Mouse (Mus musculus): Measurements from ENCODE around the gene Atf7ip. TPM values are rescaled to one million over a fixed set of nuclear protein-coding genes. Genes with fewer than 3 reads are reported as not detected.

Atf7ip gene
- total RNA-seq, 2 experiments from 2014 or later = 142 TPM

DNA sequence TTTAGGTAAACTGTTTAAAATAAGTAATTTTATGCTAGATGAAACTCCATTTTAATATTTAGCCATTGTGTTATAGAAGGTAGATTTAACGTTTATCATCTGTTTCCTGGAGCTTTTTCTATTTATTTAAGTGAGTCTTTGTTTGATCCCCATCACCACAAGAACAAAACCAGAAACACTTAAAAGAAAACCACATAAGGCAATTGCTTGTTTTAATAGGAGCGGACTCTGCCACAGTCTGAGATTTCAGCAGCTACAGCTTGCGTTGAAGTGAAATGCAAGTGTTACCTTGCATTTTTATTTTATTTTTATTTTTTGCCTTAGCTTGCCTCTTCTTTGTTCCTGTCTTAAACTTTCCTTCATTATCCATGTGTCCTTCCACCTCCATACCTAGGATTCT is 43.6 kb downstream of the Atf7ip start:
- intact Hi-C loops (cut with DNase I) = loop anchor here (5.0 kb wide), 1 partner anchor 82 kb away; no protein-coding TSS in a partner anchor
- no peak for DNase-seq

- no peak for DNase-seq
- intact Hi-C loops (cut with DNase I) = loop anchor here (5.0 kb wide), 1 partner anchor 83 kb away; no protein-coding TSS in a partner anchor
Observed at GRCm38 (mm10) chr6:136550596-136551304, 44.8 kb downstream of the Atf7ip start.

DNA sequence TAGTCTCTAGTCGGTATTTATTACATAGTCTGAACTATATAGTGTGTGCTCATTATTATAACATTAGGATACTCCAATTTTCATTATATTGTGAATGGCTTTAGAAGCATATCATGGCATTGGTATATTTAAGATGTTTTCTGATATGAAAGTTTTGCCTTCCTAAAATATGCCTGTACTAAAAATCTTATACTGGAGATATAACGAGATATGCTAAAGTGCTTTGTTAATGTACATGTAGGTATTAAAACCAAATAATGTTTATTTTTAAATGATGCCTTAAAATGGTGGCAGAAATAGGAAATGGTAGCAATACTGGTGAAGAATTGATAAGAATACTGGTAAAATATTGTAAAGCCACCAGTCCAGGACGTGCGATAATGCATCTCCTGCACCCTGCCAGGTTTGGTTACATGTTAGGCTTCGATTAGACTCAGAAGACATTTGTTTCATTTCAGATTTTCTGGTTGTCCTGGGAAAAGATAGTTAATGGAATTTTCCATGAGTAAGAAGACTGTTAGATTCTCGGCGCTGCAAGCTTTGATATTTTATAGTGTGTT is 45.7 kb downstream of the Atf7ip start:
- DNase-seq = no peak
- intact Hi-C loops (cut with DNase I) = loop anchor here (5.0 kb wide), 1 partner anchor 84 kb away; no protein-coding TSS in a partner anchor

- no peak for DNase-seq
- intact Hi-C loops (cut with DNase I) = loop anchor here (5.0 kb wide), 1 partner anchor 86 kb away; no protein-coding TSS in a partner anchor
Observed at GRCm38 (mm10) chr6:136553156-136553555, 47.2 kb downstream of the Atf7ip start.

DNA sequence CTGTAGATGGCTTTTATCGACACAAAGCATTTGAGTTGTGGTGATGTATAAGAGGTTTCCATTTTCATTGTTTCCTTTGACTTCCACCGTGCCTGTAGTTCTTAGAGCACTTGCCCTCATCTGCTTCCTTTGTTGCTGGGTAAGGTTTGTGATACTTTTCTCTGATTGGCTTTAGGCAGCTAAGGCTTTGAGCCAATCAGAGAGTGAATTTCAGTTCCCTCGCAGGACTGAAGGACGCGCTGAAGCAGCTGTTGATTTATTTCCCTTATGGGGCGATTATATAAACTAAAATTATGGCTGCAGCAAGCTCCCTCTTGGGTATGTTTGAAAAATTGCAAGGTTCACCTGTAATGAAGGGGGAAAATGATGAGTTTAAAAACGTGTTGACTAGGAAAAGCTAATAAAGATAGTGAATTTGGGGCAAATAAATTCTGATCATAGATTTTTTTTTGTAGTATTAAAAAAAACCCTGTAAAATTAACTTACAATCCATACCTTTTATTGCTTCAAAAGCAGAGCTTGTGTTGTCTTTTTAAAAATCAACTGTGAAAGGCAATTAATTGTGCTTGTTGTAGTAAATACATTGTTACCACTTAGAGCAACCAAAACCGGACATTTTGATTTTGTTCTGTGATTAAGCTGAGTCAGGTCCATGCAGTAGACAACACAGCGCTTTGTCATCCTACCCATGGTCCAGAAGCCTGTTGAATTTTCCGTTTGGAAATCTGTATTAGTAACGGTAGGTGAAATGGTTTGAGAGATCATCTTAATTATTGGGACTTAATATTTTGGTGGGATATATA is 48.0 kb downstream of the Atf7ip start:
- no peak for DNase-seq
- intact Hi-C loops (cut with DNase I) = loop anchor here (5.0 kb wide), 1 partner anchor 87 kb away; no protein-coding TSS in a partner anchor

GRCm38 (mm10) chr6:136554774-136555522 is 49.0 kb downstream of the Atf7ip start:
- intact Hi-C loops (cut with DNase I) = loop anchor here (5.0 kb wide), 1 partner anchor 88 kb away; no protein-coding TSS in a partner anchor
- DNase-seq = no peak

GRCm38 (mm10) chr6:136555523-136555915 is 49.6 kb downstream of the Atf7ip start:
- intact Hi-C loops (cut with DNase I) = no loop called here
- DNase-seq = peak; percentile 52

DNA sequence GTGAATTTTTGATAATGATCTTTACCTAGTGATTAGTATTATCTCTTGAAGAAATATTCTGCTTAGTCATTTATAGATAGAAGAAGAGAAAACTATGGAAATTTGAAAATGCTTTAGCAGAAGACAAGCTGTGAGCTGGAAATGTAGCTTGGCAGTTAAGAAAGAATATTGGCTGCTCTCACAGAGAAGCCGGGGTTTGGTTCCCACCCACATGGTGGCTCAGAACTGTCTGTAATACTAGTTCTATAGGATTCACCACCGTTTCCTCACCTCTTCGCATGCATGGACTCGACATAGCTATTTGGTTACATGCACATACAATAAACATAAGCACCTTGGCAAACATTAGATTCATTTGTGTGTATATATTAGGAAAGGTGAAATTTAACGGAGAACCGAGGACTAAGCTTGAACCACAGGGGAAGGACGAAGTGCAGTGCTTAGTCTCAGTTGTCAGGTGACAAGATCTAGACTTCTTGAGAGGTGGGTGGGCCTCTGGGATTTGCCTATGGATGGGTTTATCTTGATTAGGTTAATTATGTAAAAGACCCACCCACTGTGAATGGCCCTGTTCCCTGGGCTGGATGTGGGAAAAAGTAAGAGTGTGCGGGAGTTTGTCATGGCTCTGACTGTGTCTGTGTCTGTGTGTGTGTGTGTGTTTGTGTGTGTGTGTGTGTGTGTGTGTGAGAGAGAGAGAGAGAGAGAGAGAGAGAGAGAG is 52.5 kb downstream of the Atf7ip start:
- intact Hi-C loops (cut with DNase I) = no loop called here

DNA sequence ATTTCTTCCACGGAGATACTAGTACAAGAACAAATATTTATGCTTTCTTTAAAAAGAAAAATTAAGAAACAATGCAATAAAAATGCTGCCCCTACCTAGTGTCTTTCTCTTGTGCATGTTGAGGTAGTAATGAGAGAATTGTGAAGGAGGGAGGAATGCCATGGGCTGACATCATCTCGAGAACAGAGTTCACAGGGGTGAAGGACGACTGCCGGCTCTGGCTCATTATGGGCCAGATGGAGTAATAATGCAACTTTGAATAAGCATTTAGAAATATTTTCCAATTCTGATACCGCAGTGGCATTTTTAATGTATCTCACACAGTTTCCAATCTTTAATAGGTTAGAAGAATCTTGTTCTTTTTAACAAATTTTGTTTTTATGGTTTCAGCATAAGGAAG is 60.0 kb downstream of the Atf7ip start:
- intact Hi-C loops (cut with DNase I) = no loop called here
- no peak for DNase-seq

More for the DNA sequence above, 52.5 kb downstream of the Atf7ip start:
- no peak for DNase-seq

DNA sequence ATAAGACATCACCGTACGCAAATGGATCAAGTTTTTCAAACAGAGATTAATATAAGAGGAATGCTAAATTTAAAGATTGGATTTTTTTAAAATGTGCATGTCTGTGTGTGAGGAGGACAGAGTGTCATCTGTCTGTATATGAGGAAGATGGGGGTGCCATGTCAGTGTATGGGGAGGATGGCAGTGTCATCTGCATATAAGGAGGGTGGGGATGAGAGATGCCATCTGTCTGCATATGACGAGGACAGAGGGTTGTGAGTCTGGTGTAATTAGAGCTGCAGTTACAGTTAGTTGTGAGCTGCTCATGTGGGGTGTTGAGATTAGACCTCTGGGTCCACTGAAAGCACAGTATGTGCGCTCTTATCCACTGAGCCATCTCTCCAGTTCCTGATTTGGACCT is 84.8 kb downstream of the Atf7ip start:
- intact Hi-C loops (cut with DNase I) = no loop called here
- DNase-seq = no peak

DNA sequence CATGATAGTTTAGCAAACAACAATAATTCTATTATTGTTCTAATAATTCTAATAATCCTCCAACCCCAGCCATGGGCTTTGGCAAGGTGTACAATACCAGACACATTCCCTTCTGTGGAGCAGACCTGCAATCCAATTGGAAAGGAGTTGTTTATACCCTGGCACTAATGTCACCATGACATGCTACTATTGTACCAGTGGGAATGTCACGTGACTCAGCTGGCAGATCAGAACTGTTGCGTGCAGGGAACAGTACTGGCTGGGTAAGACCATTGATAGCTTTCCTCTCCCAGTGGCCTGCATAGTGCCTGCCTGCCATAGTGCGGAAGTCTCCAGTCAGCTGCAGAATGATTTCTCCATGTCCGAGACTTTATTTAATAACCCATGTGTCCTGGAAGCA is 88.6 kb downstream of the Atf7ip start:
- no peak for DNase-seq
- intact Hi-C loops (cut with DNase I) = no loop called here

DNA sequence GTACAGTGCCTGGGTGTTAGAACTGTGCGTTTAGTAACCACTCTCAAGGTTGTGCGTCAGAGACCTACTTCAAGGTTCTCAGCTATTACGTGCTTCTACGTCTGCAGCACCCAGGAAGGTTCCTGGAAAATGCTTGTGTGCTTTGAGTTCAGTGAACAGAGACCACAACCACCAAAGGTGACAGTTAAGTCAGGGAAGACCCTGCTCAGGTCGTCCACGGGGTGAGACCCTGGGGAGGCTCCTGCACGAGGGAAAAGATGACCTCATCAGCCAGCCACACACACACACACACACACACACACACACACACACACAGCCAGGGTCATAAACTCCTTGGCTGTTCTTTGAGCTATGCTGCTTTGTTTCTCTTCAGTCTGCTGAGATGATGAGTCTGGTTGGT is 96.6 kb downstream of the Atf7ip start:
- intact Hi-C loops (cut with DNase I) = no loop called here
- no peak for DNase-seq

DNA sequence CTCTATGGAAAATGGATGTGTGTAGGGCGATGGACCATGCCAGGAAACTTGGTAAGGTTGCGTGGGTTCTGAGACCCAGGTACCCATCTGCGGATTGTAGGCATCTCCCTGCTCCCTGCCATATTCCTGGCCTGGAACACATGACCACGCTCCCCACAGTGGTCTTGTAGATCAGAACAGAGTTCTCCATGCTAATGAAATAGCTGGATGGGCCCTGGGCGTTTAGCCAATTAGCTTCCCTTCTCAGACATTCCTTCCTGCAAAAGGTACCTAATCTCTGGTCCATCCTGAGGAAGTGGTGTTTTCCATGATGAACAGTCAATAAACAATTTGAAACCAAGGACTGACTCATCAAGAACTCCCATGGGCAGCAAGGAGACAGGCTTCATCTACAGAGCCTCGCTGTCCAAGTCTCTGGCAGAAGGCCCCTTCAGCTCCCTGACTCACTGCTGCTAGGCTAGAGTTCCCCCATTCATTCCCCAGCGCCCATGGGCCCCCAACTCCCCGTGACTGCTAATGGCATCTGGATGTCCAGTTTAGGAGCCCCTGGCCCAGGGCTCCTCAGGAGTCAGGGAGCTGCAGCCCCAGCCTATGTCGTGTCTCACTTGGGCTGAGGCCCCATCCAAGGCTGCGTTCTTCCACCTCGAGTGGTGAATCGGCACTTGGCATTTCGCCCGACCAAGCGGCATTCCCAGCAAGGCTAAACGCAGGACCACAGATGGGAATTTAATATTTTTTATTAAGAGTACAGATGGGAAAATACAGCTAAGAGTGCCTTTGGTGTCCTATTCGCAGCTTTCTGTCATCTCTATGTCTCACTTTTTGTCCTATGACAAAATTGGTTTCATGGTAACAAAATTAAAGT is 105.6 kb downstream of the Atf7ip start:
- intact Hi-C loops (cut with DNase I) = no loop called here
- DNase-seq = peak; percentile 49

DNA sequence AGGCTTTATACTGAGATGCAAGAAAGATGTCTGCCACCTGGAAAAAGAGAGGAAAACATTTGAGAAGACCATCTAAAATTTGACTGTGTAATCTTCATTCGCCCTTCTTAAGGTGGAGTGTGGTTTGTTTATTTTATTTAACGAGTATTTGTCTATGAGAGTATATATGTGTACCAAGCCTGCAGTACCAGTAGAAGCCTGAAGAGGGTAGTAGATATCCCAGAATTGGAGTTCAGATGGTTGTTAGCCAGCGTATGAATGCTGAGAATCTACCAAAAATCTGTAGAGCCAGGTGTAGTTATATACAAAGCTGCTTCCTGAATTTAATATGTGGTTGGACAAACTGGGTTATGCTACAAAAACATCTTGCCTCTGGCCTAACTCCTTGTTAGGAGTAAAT is 106.3 kb downstream of the Atf7ip start:
- no peak for DNase-seq
- intact Hi-C loops (cut with DNase I) = no loop called here

DNA sequence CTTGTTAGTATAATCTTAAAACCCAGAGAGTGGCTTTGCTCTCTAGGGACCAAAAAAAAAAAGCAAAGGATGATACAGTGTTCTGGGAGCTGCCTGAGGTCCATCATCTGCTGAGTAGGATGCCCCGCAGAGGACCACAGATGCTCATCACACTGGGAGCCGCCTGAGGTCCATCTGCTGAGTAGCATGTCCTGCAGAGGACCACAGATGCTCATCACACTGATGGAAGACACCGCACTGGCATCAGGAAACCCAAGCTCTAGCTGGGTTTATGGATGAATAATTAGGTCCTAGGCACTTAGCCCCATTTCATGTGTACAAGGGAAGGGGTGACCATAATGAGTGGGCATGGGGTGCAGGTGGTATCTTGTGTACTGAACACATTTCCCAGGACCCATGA is 108.2 kb downstream of the Atf7ip start:
- peak; percentile 56 for DNase-seq
- intact Hi-C loops (cut with DNase I) = no loop called here

- peak; percentile 86 for DNase-seq
- intact Hi-C loops (cut with DNase I) = loop anchor here (5.0 kb wide), 1 partner anchor 122 kb away; no protein-coding TSS in a partner anchor
Observed at GRCm38 (mm10) chr6:136620361-136621139, 114.6 kb downstream of the Atf7ip start.

DNA sequence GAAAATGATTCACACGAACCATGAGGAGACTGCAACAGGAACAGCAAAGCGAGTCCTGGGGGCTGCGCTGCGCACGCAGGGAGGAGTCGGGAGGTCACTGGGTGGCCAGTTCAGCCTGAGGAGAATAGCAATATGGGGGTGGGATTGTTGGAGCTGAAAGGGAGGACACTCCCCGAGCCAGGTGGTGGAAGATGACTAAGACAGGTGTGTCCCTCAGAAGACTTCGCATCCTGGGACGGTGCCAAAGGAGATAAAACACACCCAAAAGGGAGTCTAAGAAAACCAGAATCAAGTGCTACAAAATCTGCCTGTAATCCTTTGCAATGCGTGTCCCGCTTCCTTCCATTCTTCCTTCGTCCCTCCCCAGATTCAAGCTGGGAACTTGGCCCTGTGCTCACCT is 119.5 kb downstream of the Atf7ip start:
- intact Hi-C loops (cut with DNase I) = no loop called here
- DNase-seq = no peak

GRCm38 (mm10) chr6:136629639-136630038 is 123.7 kb downstream of the Atf7ip start:
- intact Hi-C loops (cut with DNase I) = no loop called here
- DNase-seq = no peak
